Mouse (Mus musculus) intestine, embryonic 14.5 days (tissue): ENCODE measurements around the gene Fam84a. TPM values are rescaled to one million over a fixed set of nuclear protein-coding genes. Genes with fewer than 3 reads are reported as not detected.

Experiments
- ATAC-seq: fragments of 200-750 bp; cut with Nextera tagmentation; replicated peaks from 2 replicates; pipeline ENCODE4 v1.8.0; 2017; ENCODE audit warnings: low read depth, moderate number of reproducible peaks, moderate TSS enrichment, moderate library complexity; ENCODE audit not compliant: low FRiP score, low TSS enrichment
- DNase-seq: peaks from one replicate; pipeline ENCODE4 v3.0.0-alpha.2; 2018; ENCODE audit warnings: low spot score
- H3K27ac ChIP-seq: fragments of 300-500 bp; sonication (generic); 2 replicates; pipeline ENCODE4 v1.5.1; 2014; ENCODE audit warnings: low read depth, mild to moderate bottlenecking, control low read depth
- H3K27me3 ChIP-seq: fragments of 300-500 bp; sonication (generic); replicated peaks from 2 replicates; pipeline ENCODE4 v1.6.1; 2014; ENCODE audit warnings: low read length, control low read depth; ENCODE audit not compliant: control insufficient read depth, insufficient read depth
- H3K36me3 ChIP-seq: fragments of 300-500 bp; sonication (generic); 2 replicates; pipeline ENCODE4 v1.6.1; 2014; ENCODE audit warnings: low read length, control low read depth; ENCODE audit not compliant: control insufficient read depth, insufficient read depth
- H3K4me1 ChIP-seq: fragments of 300-500 bp; sonication (generic); replicated peaks from 2 replicates; pipeline ENCODE4 v1.6.1; 2014; ENCODE audit warnings: low read length, control low read depth, mixed read lengths; ENCODE audit not compliant: control insufficient read depth, insufficient read depth
- H3K4me2 ChIP-seq: fragments of 300-500 bp; sonication (generic); 2 replicates; pipeline ENCODE4 v1.6.1; 2014; ENCODE audit warnings: low read length
- H3K4me3 ChIP-seq: fragments of 300-500 bp; sonication (generic); 2 replicates; pipeline ENCODE4 v1.5.1; 2014; ENCODE audit warnings: low read depth, low read length, control low read depth, mixed read lengths
- H3K9ac ChIP-seq: fragments of 300-500 bp; sonication (generic); 2 replicates; pipeline ENCODE4 v1.6.1; 2014; ENCODE audit warnings: mild to moderate bottlenecking, low read length
- H3K9me3 ChIP-seq: fragments of 300-500 bp; sonication (generic); 2 replicates; pipeline ENCODE4 v1.6.1; 2016; ENCODE audit warnings: low read length, control low read depth; ENCODE audit not compliant: control insufficient read depth
- WGBS: fragments of 180-500 bp; shearing (Covaris S2); extraction: QIAGEN DNeasy Blood & Tissue Kit; methylation state at CpG from one replicate; pipeline ENCODE4 v1.1.7; 2014; 5-methylcytosine and 5-hydroxymethylcytosine counted together
- polyA plus RNA-seq: library from polyadenylated mRNA; unstranded; fragments of >200 nt; fragmentation: Nextera tagmentation; extraction: Ambion mirVana; gene quantifications from 2 replicates; pipeline ENCODE4 v1.2.1, GENCODE M21; 2014

Fam84a gene
- polyA plus RNA-seq, 1 experiment from 2014 or later, result 5.7 TPM

DNA sequence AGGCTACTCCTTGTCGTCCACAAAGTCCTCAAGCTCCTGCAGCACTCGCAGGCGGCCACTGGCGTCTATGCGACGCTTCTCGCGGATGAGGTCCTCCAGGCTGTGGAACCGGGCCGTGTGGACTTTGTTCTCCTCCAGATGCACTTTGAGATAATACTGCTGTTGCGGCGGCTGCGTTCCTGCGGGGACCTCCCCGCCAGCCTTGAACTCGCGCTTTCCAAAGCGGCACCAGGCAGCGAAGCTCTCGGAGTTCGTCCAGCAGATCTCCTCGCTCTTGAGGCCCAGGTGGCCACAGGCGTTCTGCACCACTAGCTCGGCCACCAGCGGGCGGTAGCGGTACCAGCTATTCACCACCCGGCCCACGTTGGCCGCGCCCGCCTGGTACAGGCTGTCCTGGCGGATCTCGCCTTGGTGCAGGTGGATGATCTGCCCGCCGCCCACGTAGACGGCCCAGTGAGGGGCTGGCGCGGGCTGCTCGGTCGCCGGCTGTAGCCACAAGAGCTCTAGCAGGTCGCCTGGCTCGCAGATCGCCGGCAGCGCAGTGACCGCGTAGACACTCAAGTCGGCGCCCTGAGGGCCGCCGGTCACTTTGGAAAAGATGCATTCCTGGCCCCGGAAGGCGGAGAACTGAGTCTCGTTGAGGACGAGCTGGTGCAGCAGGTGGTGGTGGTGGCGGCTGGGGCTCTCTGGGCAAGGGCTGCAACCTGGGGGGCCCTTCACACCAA is 1.8 kb downstream of the Fam84a start:
- peaks cover 14% of the 10 kb centered on the region; the same call in 1 of the 2 replicates for H3K4me1 ChIP-seq
- ATAC-seq, result peak; percentile 54
- under 1% methylated on average over 59 of the region's 59 CpGs for WGBS
- DNase-seq, result peak; percentile 79
- H3K4me2 ChIP-seq, result peak overlapping the region; percentile 77
- H3K36me3 ChIP-seq, result no peaks in the 10 kb centered on the region
- H3K4me3 ChIP-seq, result peak overlapping the region; percentile 50
- no peaks in the 10 kb centered on the region for H3K9me3 ChIP-seq
- peaks cover 36% of the 10 kb centered on the region for H3K27me3 ChIP-seq
- H3K27ac ChIP-seq, result no peak overlapping the region
- H3K9ac ChIP-seq, result peak overlapping the region; percentile 27

GRCm38 (mm10) chr12:14149022-14149842 is 2.6 kb downstream of the Fam84a start:
- Histone ChIP-seq H3K9me3 (no peaks in the 10 kb centered on the region), H3K27me3 (peaks cover 36% of the 10 kb centered on the region), H3K4me3 (peak overlapping the region; percentile 50), H3K9ac (peak overlapping the region; percentile 27; the same call in 1 of the 2 replicates), H3K36me3 (no peaks in the 10 kb centered on the region), H3K4me1 (peaks cover 14% of the 10 kb centered on the region; the same call in 1 of the 2 replicates), H3K4me2 (peak overlapping the region; percentile 77), H3K27ac (no peak overlapping the region)
- DNase-seq (peak; percentile 65), ATAC-seq (peak; percentile 10; the same call in 1 of the 2 replicates)
- whole genome bisulfite sequencing, result 11% methylated on average over 27 of the region's 27 CpGs

DNA sequence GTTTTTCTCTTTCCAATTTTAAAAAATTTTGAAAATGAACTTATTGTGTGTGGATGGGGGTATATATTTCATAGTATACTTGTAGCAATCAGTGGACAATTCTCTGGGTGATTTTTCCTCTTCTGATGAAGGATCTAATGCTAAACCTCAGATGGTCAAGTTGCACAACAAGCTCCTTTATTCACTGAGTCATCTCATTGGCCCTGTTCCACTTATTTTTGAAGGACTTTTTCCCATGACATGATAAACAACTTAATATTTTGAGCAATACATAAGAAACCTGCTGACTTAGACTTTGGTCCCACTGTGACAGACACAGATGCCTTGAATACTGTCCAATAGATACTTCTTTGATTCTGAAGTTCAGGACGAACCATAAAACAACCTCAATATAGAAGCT is 14.8 kb downstream of the Fam84a start:
- no peak for ATAC-seq
- Histone ChIP-seq H3K27ac (no peak overlapping the region), H3K36me3 (no peaks in the 10 kb centered on the region), H3K27me3 (no peaks in the 10 kb centered on the region), H3K4me3 (no peak overlapping the region), H3K9ac (no peak overlapping the region), H3K4me1 (no peaks in the 10 kb centered on the region), H3K4me2 (no peak overlapping the region), H3K9me3 (no peaks in the 10 kb centered on the region)
- WGBS, result 78% methylated on average over 1 of the region's 1 CpGs
- no peak for DNase-seq

- Histone ChIP-seq H3K4me3 (no peak overlapping the region), H3K4me2 (no peak overlapping the region), H3K36me3 (no peaks in the 10 kb centered on the region), H3K27me3 (no peaks in the 10 kb centered on the region), H3K9ac (no peak overlapping the region), H3K9me3 (no peaks in the 10 kb centered on the region), H3K4me1 (no peaks in the 10 kb centered on the region), H3K27ac (no peak overlapping the region)
- DNase-seq (no peak), ATAC-seq (no peak)
- WGBS, result 83% methylated on average over 6 of the region's 6 CpGs
These were observed 37.1 kb downstream of the Fam84a start for GRCm38 (mm10) chr12:14114730-14115129.

DNA sequence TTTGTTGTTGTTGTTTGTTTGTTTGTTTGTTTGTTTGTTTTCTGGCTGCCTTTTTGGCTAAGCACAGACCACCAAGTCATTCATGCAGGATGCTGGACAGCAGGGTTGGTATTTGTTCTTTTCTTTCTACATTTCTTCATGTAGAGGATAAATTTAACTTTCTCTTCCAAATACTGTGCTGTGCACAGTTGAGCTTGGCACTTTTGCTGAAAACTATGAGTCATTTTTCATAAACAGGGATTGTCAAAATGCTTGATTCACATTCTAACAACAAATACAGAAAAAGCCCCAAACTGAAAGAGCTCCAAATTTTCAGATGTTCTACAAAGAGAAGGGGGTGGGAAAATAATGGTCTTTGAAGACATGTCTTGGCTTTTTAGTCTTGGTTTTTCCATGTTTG is 54.9 kb downstream of the Fam84a start:
- Histone ChIP-seq H3K9me3 (no peaks in the 10 kb centered on the region), H3K36me3 (no peaks in the 10 kb centered on the region), H3K4me1 (no peaks in the 10 kb centered on the region), H3K9ac (no peak overlapping the region), H3K4me2 (no peak overlapping the region), H3K4me3 (no peak overlapping the region), H3K27me3 (no peaks in the 10 kb centered on the region), H3K27ac (no peak overlapping the region)
- DNase-seq (no peak), ATAC-seq (no peak)
